ENCODE assay signal across 27 mouse cellular contexts in genomic region chr2:152516084-152516483, GRCm38 (mm10). TPM values are rescaled to one million over a fixed set of nuclear protein-coding genes. Genes with fewer than 3 reads are reported as not detected.
DNase-seq lines count a peak whose midpoint lies in the region; ATAC-seq and TF ChIP-seq lines count a peak whose summit lies in the region.
"Had no signal": no experiment of that assay in that cellular context is flagged by ENCODE, and none has a peak within 500 bp of the region (broad histone marks: within the 10 kb centered on the region; RNA-seq: fewer than 3 reads in every experiment).

No protein-coding gene starts in this region.

- H3K27ac ChIP-seq in embryonic facial prominence, embryonic 14.5 days (replicated peaks; ENCODE audit: low read depth, low read length) = no peak overlapping the region
- H3K27ac ChIP-seq in embryonic facial prominence, embryonic 10.5 days (replicated peaks) = no peak overlapping the region
- H3K27ac ChIP-seq in kidney, embryonic 15.5 days = no peak overlapping the region
- no peak overlapping the region for H3K27ac ChIP-seq in lung, embryonic 14.5 days (ENCODE audit: low read depth)
- H3K27ac ChIP-seq: embryonic facial prominence, embryonic 12.5 days; forebrain, embryonic 12.5 days; gastrocnemius, adult 2 months; hindbrain, embryonic 12.5 days; hindbrain, embryonic 15.5 days had no signal

- no peaks in the 10 kb centered on the region for H3K36me3 ChIP-seq in embryonic facial prominence, embryonic 14.5 days (ENCODE audit: control insufficient read depth, insufficient read depth, low read length)
- H3K36me3 ChIP-seq in embryonic facial prominence, embryonic 10.5 days (replicated peaks) = no peaks in the 10 kb centered on the region
- H3K36me3 ChIP-seq in kidney, embryonic 15.5 days = no peaks in the 10 kb centered on the region
- no peaks in the 10 kb centered on the region for H3K36me3 ChIP-seq in lung, embryonic 14.5 days (ENCODE audit: insufficient read depth)
- H3K36me3 ChIP-seq: embryonic facial prominence, embryonic 12.5 days; forebrain, embryonic 12.5 days; hindbrain, embryonic 12.5 days; hindbrain, embryonic 15.5 days had no signal

- ATAC-seq in embryonic facial prominence, embryonic 14.5 days (ENCODE audit: low read depth) = no peak
- peak; percentile 67 for ATAC-seq in kidney, embryonic 15.5 days (replicated peaks; ENCODE audit: low FRiP score)
- 0 out of 2 replicates have a peak, but pooled peaks have one; percentile 11 for ATAC-seq in lung, embryonic 14.5 days (ENCODE audit: insufficient read depth)
- ATAC-seq: activated CD4-positive, CD25-positive, alpha-beta regulatory T cell, adult 4 months; forebrain, embryonic 16.5 days had no signal

- 57% methylated on average over 4 of the region's 4 CpGs for WGBS in embryonic facial prominence, embryonic 14.5 days
- WGBS in embryonic facial prominence, embryonic 10.5 days = 82% methylated on average over 4 of the region's 4 CpGs
- 42% methylated on average over 4 of the region's 4 CpGs for WGBS in kidney, embryonic 15.5 days
- WGBS in lung, embryonic 14.5 days = 47% methylated on average over 4 of the region's 4 CpGs

- no peaks in the 10 kb centered on the region for H3K27me3 ChIP-seq in embryonic facial prominence, embryonic 14.5 days (replicated peaks; ENCODE audit: control insufficient read depth, insufficient read depth, low read length)
- no peaks in the 10 kb centered on the region for H3K27me3 ChIP-seq in embryonic facial prominence, embryonic 10.5 days (replicated peaks; ENCODE audit: low read depth, poor library complexity, severe bottlenecking)
- no peaks in the 10 kb centered on the region for H3K27me3 ChIP-seq in kidney, embryonic 15.5 days
- no peaks in the 10 kb centered on the region for H3K27me3 ChIP-seq in lung, embryonic 14.5 days (ENCODE audit: insufficient read depth, low read length)
- H3K27me3 ChIP-seq: embryonic facial prominence, embryonic 12.5 days; forebrain, embryonic 12.5 days; hindbrain, embryonic 12.5 days; hindbrain, embryonic 15.5 days had no signal

- H3K4me3 ChIP-seq in embryonic facial prominence, embryonic 14.5 days (ENCODE audit: low read depth, low read length) = no peak overlapping the region
- H3K4me3 ChIP-seq in embryonic facial prominence, embryonic 10.5 days = no peak overlapping the region
- no peak overlapping the region for H3K4me3 ChIP-seq in kidney, embryonic 15.5 days (replicated peaks)
- H3K4me3 ChIP-seq in lung, embryonic 14.5 days (ENCODE audit: low read depth, low read length) = no peak overlapping the region
- H3K4me3 ChIP-seq: embryonic facial prominence, embryonic 12.5 days; erythroblast, embryonic 14.5 days; forebrain, embryonic 12.5 days; gastrocnemius, adult 2 months; hindbrain, embryonic 12.5 days; hindbrain, embryonic 15.5 days had no signal

- TF ChIP-seq CTCF in lung, embryonic 14.5 days (IDR thresholded peaks at IDR 0.05; ENCODE audit: low read depth) = no peak
- no peak for TF ChIP-seq CTCF in brain, embryonic 14.5 days (IDR thresholded peaks at IDR 0.05; ENCODE audit: borderline replicate concordance, extremely low read depth, insufficient read depth, insufficient read length)

- DNase-seq in embryonic facial prominence, embryonic 14.5 days (ENCODE audit: low spot score) = peak; percentile 12
- no peak for DNase-seq in embryonic facial prominence, embryonic 10.5 days (ENCODE audit: low spot score)
- no peak for DNase-seq in kidney, adult 9 months
- DNase-seq in lung, embryonic 14.5 days = peak; percentile 16
- no peak for DNase-seq in lung, postnatal 14 days
- peak; percentile 14 for DNase-seq in brain, embryonic 14.5 days (ENCODE audit: low read depth)
- no peak for DNase-seq in thymus, postnatal 25 days
- DNase-seq: adrenal gland, adult 8-10 months; adrenal gland, postnatal 25 days; cerebellum, adult 18-20 months; cerebellum, adult 9-10 months; cerebellum, postnatal 14 days; gastrocnemius, adult 2 months; gastrocnemius, postnatal 14 days; heart, adult 11 months had no signal

- H3K4me1 ChIP-seq in embryonic facial prominence, embryonic 14.5 days (ENCODE audit: control insufficient read depth, insufficient read depth, low read length) = no peaks in the 10 kb centered on the region
- H3K4me1 ChIP-seq in embryonic facial prominence, embryonic 10.5 days = no peaks in the 10 kb centered on the region
- 0 out of 2 replicates have a peak, but pooled peaks cover 8% of the 10 kb centered on the region for H3K4me1 ChIP-seq in kidney, embryonic 15.5 days
- H3K4me1 ChIP-seq in lung, embryonic 14.5 days (ENCODE audit: insufficient read depth) = no peaks in the 10 kb centered on the region
- H3K4me1 ChIP-seq: embryonic facial prominence, embryonic 12.5 days; forebrain, embryonic 12.5 days; hindbrain, embryonic 12.5 days; hindbrain, embryonic 15.5 days had no signal

- no peaks in the 10 kb centered on the region for H3K9me3 ChIP-seq in embryonic facial prominence, embryonic 14.5 days (ENCODE audit: control insufficient read depth, low read length)
- no peaks in the 10 kb centered on the region for H3K9me3 ChIP-seq in embryonic facial prominence, embryonic 10.5 days
- no peaks in the 10 kb centered on the region for H3K9me3 ChIP-seq in kidney, embryonic 15.5 days (replicated peaks)
- no peaks in the 10 kb centered on the region for H3K9me3 ChIP-seq in lung, embryonic 14.5 days (ENCODE audit: low read depth, low read length)
- H3K9me3 ChIP-seq: embryonic facial prominence, embryonic 12.5 days; forebrain, embryonic 12.5 days; hindbrain, embryonic 12.5 days; hindbrain, embryonic 15.5 days had no signal

- no peak overlapping the region for H3K9ac ChIP-seq in embryonic facial prominence, embryonic 14.5 days (ENCODE audit: low read depth, low read length)
- H3K9ac ChIP-seq in kidney, embryonic 15.5 days = no peak overlapping the region
- H3K9ac ChIP-seq in lung, embryonic 14.5 days = no peak overlapping the region
- H3K9ac ChIP-seq: embryonic facial prominence, embryonic 12.5 days; forebrain, embryonic 12.5 days; hindbrain, embryonic 12.5 days; hindbrain, embryonic 15.5 days had no signal

- TF ChIP-seq POLR2A in brain, embryonic 14.5 days (IDR thresholded peaks at IDR 0.05; ENCODE audit: borderline replicate concordance, extremely low read depth, insufficient read depth, insufficient read length, poor library complexity, severe bottlenecking) = no peak

- H3K4me2 ChIP-seq in embryonic facial prominence, embryonic 14.5 days (ENCODE audit: low read depth, low read length) = no peak overlapping the region
- H3K4me2 ChIP-seq in kidney, embryonic 15.5 days = no peak overlapping the region
- H3K4me2 ChIP-seq in lung, embryonic 14.5 days = no peak overlapping the region
- H3K4me2 ChIP-seq: embryonic facial prominence, embryonic 12.5 days; forebrain, embryonic 12.5 days; heart, embryonic 11.5 days; hindbrain, embryonic 12.5 days; hindbrain, embryonic 15.5 days had no signal

RNA-seq across cellular contexts. Expression of gene Defb28, which starts 2.0 kb away (rescaled TPM):
- not detected in 2 replicates for polyA plus RNA-seq in embryonic facial prominence, embryonic 14.5 days (2014; fragmentation: Nextera tagmentation; extraction: Ambion mirVana)
- polyA plus RNA-seq in embryonic facial prominence, embryonic 10.5 days (2016; fragmentation: Nextera tagmentation; extraction: Ambion mirVana) = not detected in 2 replicates
- polyA plus RNA-seq in kidney, embryonic 15.5 days (2015; fragmentation: Nextera tagmentation; extraction: Ambion mirVana) = 0.67 and 0.95 TPM in 2 replicates
- polyA plus RNA-seq in lung, embryonic 14.5 days (2014; fragmentation: Nextera tagmentation; extraction: Ambion mirVana) = not detected in 2 replicates
- polyA plus RNA-seq in brain, embryonic 14.5 days (2012; rRNA removed) = not detected in 2 replicates
- polyA plus RNA-seq: activated CD4-positive, CD25-positive, alpha-beta regulatory T cell, adult 4 months; embryonic facial prominence, embryonic 12.5 days; erythroblast, embryonic 14.5 days; forebrain, embryonic 12.5 days; forebrain, embryonic 16.5 days; frontal cortex, adult 2 months; heart, embryonic 11.5 days; heart, embryonic 14.5 days; heart, postnatal 0 days; hindbrain, embryonic 12.5 days; hindbrain, embryonic 15.5 days had no signal

RNA-seq across cellular contexts. Expression of gene Defb26, which starts 4.6 kb away (rescaled TPM):
- polyA plus RNA-seq in embryonic facial prominence, embryonic 14.5 days (2014; fragmentation: Nextera tagmentation; extraction: Ambion mirVana) = not detected in 2 replicates
- not detected in 2 replicates for polyA plus RNA-seq in embryonic facial prominence, embryonic 10.5 days (2016; fragmentation: Nextera tagmentation; extraction: Ambion mirVana)
- polyA plus RNA-seq in kidney, embryonic 15.5 days (2015; fragmentation: Nextera tagmentation; extraction: Ambion mirVana) = not detected in 2 replicates
- polyA plus RNA-seq in lung, embryonic 14.5 days (2014; fragmentation: Nextera tagmentation; extraction: Ambion mirVana) = not detected in 2 replicates
- not detected in 2 replicates for polyA plus RNA-seq in brain, embryonic 14.5 days (2012; rRNA removed)
- polyA plus RNA-seq: activated CD4-positive, CD25-positive, alpha-beta regulatory T cell, adult 4 months; embryonic facial prominence, embryonic 12.5 days; erythroblast, embryonic 14.5 days; forebrain, embryonic 12.5 days; forebrain, embryonic 16.5 days; frontal cortex, adult 2 months; heart, embryonic 11.5 days; heart, embryonic 14.5 days; heart, postnatal 0 days; hindbrain, embryonic 12.5 days; hindbrain, embryonic 15.5 days had no signal

RNA-seq across cellular contexts. Expression of gene Defb29, which starts 23.8 kb away (rescaled TPM):
- not detected in 2 replicates for polyA plus RNA-seq in embryonic facial prominence, embryonic 14.5 days (2014; fragmentation: Nextera tagmentation; extraction: Ambion mirVana)
- polyA plus RNA-seq in embryonic facial prominence, embryonic 10.5 days (2016; fragmentation: Nextera tagmentation; extraction: Ambion mirVana) = not detected in 2 replicates
- polyA plus RNA-seq in kidney, embryonic 15.5 days (2015; fragmentation: Nextera tagmentation; extraction: Ambion mirVana) = 0.90 and 1.6 TPM in 2 replicates
- polyA plus RNA-seq in lung, embryonic 14.5 days (2014; fragmentation: Nextera tagmentation; extraction: Ambion mirVana) = not detected in 2 replicates
- not detected in 2 replicates for polyA plus RNA-seq in brain, embryonic 14.5 days (2012; rRNA removed)
- polyA plus RNA-seq: activated CD4-positive, CD25-positive, alpha-beta regulatory T cell, adult 4 months; embryonic facial prominence, embryonic 12.5 days; erythroblast, embryonic 14.5 days; forebrain, embryonic 12.5 days; forebrain, embryonic 16.5 days; frontal cortex, adult 2 months; heart, embryonic 11.5 days; heart, embryonic 14.5 days; heart, postnatal 0 days; hindbrain, embryonic 12.5 days; hindbrain, embryonic 15.5 days had no signal

RNA-seq across cellular contexts. Expression of gene Defb22, which starts 26.1 kb away (rescaled TPM):
- not detected in 2 replicates for polyA plus RNA-seq in embryonic facial prominence, embryonic 14.5 days (2014; fragmentation: Nextera tagmentation; extraction: Ambion mirVana)
- polyA plus RNA-seq in embryonic facial prominence, embryonic 10.5 days (2016; fragmentation: Nextera tagmentation; extraction: Ambion mirVana) = not detected in 2 replicates
- not detected in 2 replicates for polyA plus RNA-seq in kidney, embryonic 15.5 days (2015; fragmentation: Nextera tagmentation; extraction: Ambion mirVana)
- not detected in 2 replicates for polyA plus RNA-seq in lung, embryonic 14.5 days (2014; fragmentation: Nextera tagmentation; extraction: Ambion mirVana)
- not detected in 2 replicates for polyA plus RNA-seq in brain, embryonic 14.5 days (2012; rRNA removed)
- polyA plus RNA-seq: activated CD4-positive, CD25-positive, alpha-beta regulatory T cell, adult 4 months; embryonic facial prominence, embryonic 12.5 days; erythroblast, embryonic 14.5 days; forebrain, embryonic 12.5 days; forebrain, embryonic 16.5 days; frontal cortex, adult 2 months; heart, embryonic 11.5 days; heart, embryonic 14.5 days; heart, postnatal 0 days; hindbrain, embryonic 12.5 days; hindbrain, embryonic 15.5 days had no signal

RNA-seq across cellular contexts. Expression of gene Defb20, which starts 39.2 kb away (rescaled TPM):
- polyA plus RNA-seq in embryonic facial prominence, embryonic 14.5 days (2014; fragmentation: Nextera tagmentation; extraction: Ambion mirVana) = not detected in 2 replicates
- not detected in 2 replicates for polyA plus RNA-seq in embryonic facial prominence, embryonic 10.5 days (2016; fragmentation: Nextera tagmentation; extraction: Ambion mirVana)
- polyA plus RNA-seq in kidney, embryonic 15.5 days (2015; fragmentation: Nextera tagmentation; extraction: Ambion mirVana) = not detected in 2 replicates
- not detected in 2 replicates for polyA plus RNA-seq in lung, embryonic 14.5 days (2014; fragmentation: Nextera tagmentation; extraction: Ambion mirVana)
- polyA plus RNA-seq in brain, embryonic 14.5 days (2012; rRNA removed) = 0.15 TPM in 1 of 2 replicates, not detected in the other
- polyA plus RNA-seq: activated CD4-positive, CD25-positive, alpha-beta regulatory T cell, adult 4 months; embryonic facial prominence, embryonic 12.5 days; erythroblast, embryonic 14.5 days; forebrain, embryonic 12.5 days; forebrain, embryonic 16.5 days; heart, embryonic 11.5 days; heart, embryonic 14.5 days; heart, postnatal 0 days; hindbrain, embryonic 12.5 days; hindbrain, embryonic 15.5 days had no signal

Comparison
In these comparisons a context has a peak if more than half of its experiments do, and no peak if none do; other contexts are left out.
1. DNase-seq: peak in embryonic facial prominence, embryonic 14.5 days (single experiment), lung, embryonic 14.5 days (single experiment) and brain, embryonic 14.5 days (single experiment); none in embryonic facial prominence, embryonic 10.5 days (single experiment), kidney, adult 9 months (single experiment), lung, postnatal 14 days (single experiment) and thymus, postnatal 25 days (single experiment).